Mouse (Mus musculus) liver, embryonic 13.5 days (tissue): ENCODE results near the gene Cdc42bpa. TPM values are rescaled to one million over a fixed set of nuclear protein-coding genes. Genes with fewer than 3 reads are reported as not detected.

Experiments used
- ATAC-seq: fragments of 200-750 bp; cut with Nextera tagmentation; 2 replicates; pipeline ENCODE4 v1.8.0; 2017; ENCODE audit warnings: low read depth, mild to moderate bottlenecking, moderate number of reproducible peaks, moderate library complexity
- DNase-seq: peaks from one replicate; pipeline ENCODE4 v3.0.0; 2022
- H3K27ac ChIP-seq: fragments of 300-500 bp; sonication (generic); 2 replicates; pipeline ENCODE4 v1.5.1; 2015; ENCODE audit warnings: moderate library complexity, mild to moderate bottlenecking, inconsistent platforms
- H3K27me3 ChIP-seq: fragments of 300-500 bp; sonication (generic); 2 replicates; pipeline ENCODE4 v1.6.1; 2015; ENCODE audit warnings: mild to moderate bottlenecking, inconsistent platforms
- H3K36me3 ChIP-seq: fragments of 300-500 bp; sonication (generic); 2 replicates; pipeline ENCODE4 v1.6.1; 2015; ENCODE audit warnings: mild to moderate bottlenecking, inconsistent platforms
- H3K4me1 ChIP-seq: fragments of 300-500 bp; sonication (generic); replicated peaks from 2 replicates; pipeline ENCODE4 v1.6.1; 2015; ENCODE audit warnings: inconsistent platforms
- H3K4me2 ChIP-seq: fragments of 300-500 bp; sonication (generic); 2 replicates; pipeline ENCODE4 v1.6.1; 2015; ENCODE audit warnings: inconsistent platforms, mild to moderate bottlenecking, moderate library complexity
- H3K4me3 ChIP-seq: fragments of 300-500 bp; sonication (generic); replicated peaks from 2 replicates; pipeline ENCODE4 v1.5.1; 2015; ENCODE audit warnings: mild to moderate bottlenecking, inconsistent platforms
- H3K9ac ChIP-seq: fragments of 300-500 bp; sonication (generic); 2 replicates; pipeline ENCODE4 v1.6.1; 2015; ENCODE audit warnings: mild to moderate bottlenecking, inconsistent platforms
- H3K9me3 ChIP-seq: fragments of 300-500 bp; sonication (generic); replicated peaks from 2 replicates; pipeline ENCODE4 v1.6.1; 2016; ENCODE audit warnings: inconsistent platforms
- WGBS: fragments of 180-500 bp; shearing (Covaris S2); methylation state at CpG from one replicate; pipeline ENCODE4 v1.1.7; 2015; ENCODE audit not compliant: insufficient replicate concordance; 5-methylcytosine and 5-hydroxymethylcytosine counted together
- polyA plus RNA-seq: library from polyadenylated mRNA; unstranded; fragments of >200 nt; fragmentation: Nextera tagmentation; extraction: Ambion mirVana; gene quantifications from 2 replicates; pipeline ENCODE4 v1.2.1, GENCODE M21; 2015

Cdc42bpa gene
- polyA plus RNA-seq, 1 experiment from 2014 or later = 11.1 TPM

- H3K27me3 ChIP-seq = no peaks in the 10 kb centered on the region
- H3K4me3 ChIP-seq = no peak overlapping the region
- H3K4me2 ChIP-seq = no peak overlapping the region
- DNase-seq = no peak
- peaks cover 8% of the 10 kb centered on the region; the same call in 1 of the 2 replicates for H3K36me3 ChIP-seq
- H3K4me1 ChIP-seq = peaks cover 9% of the 10 kb centered on the region; the same call in 1 of the 2 replicates
- no peak overlapping the region for H3K27ac ChIP-seq
- ATAC-seq = no peak
- H3K9me3 ChIP-seq = no peaks in the 10 kb centered on the region
- no peak overlapping the region for H3K9ac ChIP-seq
- WGBS = 30% methylated on average over 2 of the region's 2 CpGs
These were observed 211.6 kb downstream of the Cdc42bpa start for GRCm38 (mm10) chr1:180171883-180172282.

GRCm38 (mm10) chr1:180172600-180172999 is 212.3 kb downstream of the Cdc42bpa start:
- H3K27me3 ChIP-seq = no peaks in the 10 kb centered on the region
- H3K4me2 ChIP-seq = no peak overlapping the region
- H3K4me1 ChIP-seq = peaks cover 9% of the 10 kb centered on the region; the same call in 1 of the 2 replicates
- DNase-seq (no peak), ATAC-seq (no peak)
- H3K9ac ChIP-seq = no peak overlapping the region
- no peak overlapping the region for H3K4me3 ChIP-seq
- no peak overlapping the region for H3K27ac ChIP-seq
- H3K9me3 ChIP-seq = no peaks in the 10 kb centered on the region
- H3K36me3 ChIP-seq = peaks cover 8% of the 10 kb centered on the region; the same call in 1 of the 2 replicates
- 64% methylated on average over 4 of the region's 4 CpGs for WGBS

GRCm38 (mm10) chr1:180173017-180173416 is 212.7 kb downstream of the Cdc42bpa start:
- no peak overlapping the region for H3K4me3 ChIP-seq
- DNase-seq = no peak
- peaks cover 13% of the 10 kb centered on the region; the same call in 1 of the 2 replicates for H3K4me1 ChIP-seq
- no peak overlapping the region for H3K27ac ChIP-seq
- peaks cover 7% of the 10 kb centered on the region; the same call in 1 of the 2 replicates for H3K36me3 ChIP-seq
- no peak overlapping the region for H3K9ac ChIP-seq
- 64% methylated on average over 5 of the region's 5 CpGs for WGBS
- no peaks in the 10 kb centered on the region for H3K27me3 ChIP-seq
- no peaks in the 10 kb centered on the region for H3K9me3 ChIP-seq
- ATAC-seq = no peak
- H3K4me2 ChIP-seq = no peak overlapping the region

GRCm38 (mm10) chr1:180174718-180175117 is 214.4 kb downstream of the Cdc42bpa start:
- ATAC-seq = no peak
- Histone ChIP-seq H3K4me2 (no peak overlapping the region), H3K4me3 (no peak overlapping the region), H3K36me3 (peaks cover 11% of the 10 kb centered on the region), H3K27me3 (no peaks in the 10 kb centered on the region), H3K9me3 (no peaks in the 10 kb centered on the region), H3K9ac (no peak overlapping the region), H3K27ac (no peak overlapping the region), H3K4me1 (peaks cover 13% of the 10 kb centered on the region; the same call in 1 of the 2 replicates)
- WGBS = 61% methylated on average over 6 of the region's 6 CpGs
- no peak for DNase-seq

- no peaks in the 10 kb centered on the region for H3K27me3 ChIP-seq
- DNase-seq (no peak), ATAC-seq (no peak)
- H3K36me3 ChIP-seq = peaks cover 10% of the 10 kb centered on the region
- H3K9me3 ChIP-seq = no peaks in the 10 kb centered on the region
- H3K27ac ChIP-seq = no peak overlapping the region; the same call in 1 of the 2 replicates
- H3K4me2 ChIP-seq = no peak overlapping the region
- peaks cover 13% of the 10 kb centered on the region; the same call in 1 of the 2 replicates for H3K4me1 ChIP-seq
- H3K9ac ChIP-seq = no peak overlapping the region
- H3K4me3 ChIP-seq = no peak overlapping the region
- WGBS = 35% methylated on average over 3 of the region's 3 CpGs
These were observed 214.9 kb downstream of the Cdc42bpa start for GRCm38 (mm10) chr1:180175167-180175566.

- DNase-seq (no peak), ATAC-seq (0 out of 2 replicates have a peak, but pooled peaks have one; percentile 24)
- Histone ChIP-seq H3K27ac (no peak overlapping the region; the same call in 1 of the 2 replicates), H3K9ac (no peak overlapping the region), H3K4me2 (no peak overlapping the region), H3K4me3 (no peak overlapping the region), H3K4me1 (peaks cover 13% of the 10 kb centered on the region; the same call in 1 of the 2 replicates), H3K27me3 (no peaks in the 10 kb centered on the region), H3K36me3 (peaks cover 7% of the 10 kb centered on the region; the same call in 1 of the 2 replicates), H3K9me3 (no peaks in the 10 kb centered on the region)
- 47% methylated on average over 8 of the region's 8 CpGs for WGBS
These were observed 215.4 kb downstream of the Cdc42bpa start for GRCm38 (mm10) chr1:180175635-180176034.

GRCm38 (mm10) chr1:180176784-180177183 is 216.5 kb downstream of the Cdc42bpa start:
- no peak overlapping the region for H3K27ac ChIP-seq
- peaks cover 18% of the 10 kb centered on the region; the same call in 1 of the 2 replicates for H3K4me1 ChIP-seq
- no peaks in the 10 kb centered on the region for H3K9me3 ChIP-seq
- H3K4me3 ChIP-seq = no peak overlapping the region
- no peak overlapping the region for H3K4me2 ChIP-seq
- 16% methylated on average over 1 of the region's 1 CpGs for WGBS
- ATAC-seq (no peak), DNase-seq (no peak)
- no peak overlapping the region for H3K9ac ChIP-seq
- no peaks in the 10 kb centered on the region for H3K27me3 ChIP-seq
- peaks cover 7% of the 10 kb centered on the region; the same call in 1 of the 2 replicates for H3K36me3 ChIP-seq

- no peak overlapping the region for H3K9ac ChIP-seq
- H3K36me3 ChIP-seq = peaks cover 7% of the 10 kb centered on the region; the same call in 1 of the 2 replicates
- H3K9me3 ChIP-seq = no peaks in the 10 kb centered on the region
- ATAC-seq (no peak), DNase-seq (no peak)
- WGBS = 81% methylated on average over 9 of the region's 9 CpGs
- H3K4me2 ChIP-seq = no peak overlapping the region
- peaks cover 30% of the 10 kb centered on the region for H3K4me1 ChIP-seq
- no peaks in the 10 kb centered on the region for H3K27me3 ChIP-seq
- no peak overlapping the region for H3K4me3 ChIP-seq
- no peak overlapping the region for H3K27ac ChIP-seq
These were observed 218.1 kb downstream of the Cdc42bpa start for GRCm38 (mm10) chr1:180178340-180178739.

- Histone ChIP-seq H3K4me2 (no peak overlapping the region), H3K4me3 (no peak overlapping the region), H3K9ac (no peak overlapping the region), H3K36me3 (peaks cover 7% of the 10 kb centered on the region; the same call in 1 of the 2 replicates), H3K27ac (no peak overlapping the region), H3K4me1 (peaks cover 37% of the 10 kb centered on the region), H3K9me3 (no peaks in the 10 kb centered on the region), H3K27me3 (no peaks in the 10 kb centered on the region)
- 82% methylated on average over 4 of the region's 4 CpGs for WGBS
- DNase-seq = no peak
- no peak for ATAC-seq
These were observed 218.8 kb downstream of the Cdc42bpa start for GRCm38 (mm10) chr1:180179100-180179499.

GRCm38 (mm10) chr1:180179840-180180239 is 219.6 kb downstream of the Cdc42bpa start:
- no peak overlapping the region for H3K9ac ChIP-seq
- no peak overlapping the region for H3K4me3 ChIP-seq
- peaks cover 7% of the 10 kb centered on the region; the same call in 1 of the 2 replicates for H3K36me3 ChIP-seq
- DNase-seq (no peak), ATAC-seq (no peak)
- WGBS = 75% methylated on average over 2 of the region's 2 CpGs
- no peaks in the 10 kb centered on the region for H3K9me3 ChIP-seq
- peaks cover 45% of the 10 kb centered on the region for H3K4me1 ChIP-seq
- H3K27ac ChIP-seq = no peak overlapping the region
- H3K27me3 ChIP-seq = no peaks in the 10 kb centered on the region
- H3K4me2 ChIP-seq = no peak overlapping the region

- Histone ChIP-seq H3K4me1 (peaks cover 51% of the 10 kb centered on the region), H3K4me2 (no peak overlapping the region), H3K4me3 (no peak overlapping the region), H3K27ac (0 out of 2 replicates have a peak overlapping the region, but pooled peaks have one; percentile 51), H3K27me3 (no peaks in the 10 kb centered on the region), H3K9me3 (no peaks in the 10 kb centered on the region), H3K36me3 (peaks cover 7% of the 10 kb centered on the region; the same call in 1 of the 2 replicates), H3K9ac (no peak overlapping the region)
- DNase-seq = no peak
- ATAC-seq = no peak
- 75% methylated on average over 7 of the region's 7 CpGs for WGBS
These were observed 221.2 kb downstream of the Cdc42bpa start for GRCm38 (mm10) chr1:180181304-180181965.
